Mouse (Mus musculus): Measurements from ENCODE around the gene Hectd4.

DNA sequence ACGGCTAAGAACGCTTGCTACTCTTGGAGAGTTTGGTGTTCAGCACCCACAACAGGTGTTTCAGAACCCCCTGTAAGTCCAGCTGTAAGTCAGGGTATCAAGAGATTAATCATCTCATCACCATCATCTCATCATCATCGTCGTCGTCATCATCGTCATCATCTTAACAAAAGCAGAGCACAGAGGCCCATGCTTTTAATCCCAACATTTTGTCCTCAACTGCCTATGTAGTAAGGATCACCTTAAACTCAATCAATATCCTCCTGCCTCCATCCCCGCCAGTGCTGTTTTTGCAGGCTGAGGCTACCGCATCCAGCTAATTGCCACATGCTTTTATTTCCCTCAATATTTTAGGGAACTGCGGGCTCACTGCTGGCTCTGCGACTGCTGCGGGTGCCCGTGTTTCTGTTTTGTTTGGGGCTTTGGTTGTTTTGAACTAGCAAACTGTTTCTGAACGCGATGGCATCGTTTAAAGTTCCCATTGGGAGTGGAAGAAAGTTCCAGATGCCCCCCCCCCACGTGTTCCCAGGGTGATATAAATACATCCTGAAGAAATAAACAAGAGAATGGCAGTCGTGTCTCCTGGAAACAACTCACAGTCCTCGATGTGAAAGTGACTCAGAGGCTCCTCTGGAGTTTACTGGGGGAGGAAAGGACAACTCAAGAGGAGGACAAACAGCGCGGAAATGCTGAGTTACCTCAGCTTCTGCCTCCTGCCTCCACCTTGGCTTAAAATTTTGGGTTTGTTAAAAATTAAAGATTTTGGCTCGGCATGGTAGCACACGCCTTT, 166.3 kb downstream of the Hectd4 start:
- TF ChIP-seq POLR2A (IDR thresholded peaks at IDR 0.05; ENCODE audit: low read depth, low read length) (no peak), CTCF (IDR thresholded peaks at IDR 0.05; ENCODE audit: extremely low read depth, insufficient read length, insufficient replicate concordance, low read depth, low read length) (no peak)

Measured in small intestine, adult 2 months (tissue).